Mouse (Mus musculus) G1E-ER4 (cell line): ENCODE measurements around the gene Klhdc2. TPM values are rescaled to one million over a fixed set of nuclear protein-coding genes. Genes with fewer than 3 reads are reported as not detected.

ENCODE experiments used
- GATA1 ChIP-seq: IDR thresholded peaks from one replicate; pipeline ENCODE4 v1.8.0; 2012; ENCODE audit warnings: low read length, inconsistent platforms
- polyA plus RNA-seq: library from polyadenylated mRNA; stranded (reverse); fragments of >175 nt; gene quantifications from 2 replicates; pipeline ENCODE4 v1.2.3, GENCODE M21; 2012

The Klhdc2 gene
- polyA plus RNA-seq, 1 experiment: 38.1 TPM

DNA sequence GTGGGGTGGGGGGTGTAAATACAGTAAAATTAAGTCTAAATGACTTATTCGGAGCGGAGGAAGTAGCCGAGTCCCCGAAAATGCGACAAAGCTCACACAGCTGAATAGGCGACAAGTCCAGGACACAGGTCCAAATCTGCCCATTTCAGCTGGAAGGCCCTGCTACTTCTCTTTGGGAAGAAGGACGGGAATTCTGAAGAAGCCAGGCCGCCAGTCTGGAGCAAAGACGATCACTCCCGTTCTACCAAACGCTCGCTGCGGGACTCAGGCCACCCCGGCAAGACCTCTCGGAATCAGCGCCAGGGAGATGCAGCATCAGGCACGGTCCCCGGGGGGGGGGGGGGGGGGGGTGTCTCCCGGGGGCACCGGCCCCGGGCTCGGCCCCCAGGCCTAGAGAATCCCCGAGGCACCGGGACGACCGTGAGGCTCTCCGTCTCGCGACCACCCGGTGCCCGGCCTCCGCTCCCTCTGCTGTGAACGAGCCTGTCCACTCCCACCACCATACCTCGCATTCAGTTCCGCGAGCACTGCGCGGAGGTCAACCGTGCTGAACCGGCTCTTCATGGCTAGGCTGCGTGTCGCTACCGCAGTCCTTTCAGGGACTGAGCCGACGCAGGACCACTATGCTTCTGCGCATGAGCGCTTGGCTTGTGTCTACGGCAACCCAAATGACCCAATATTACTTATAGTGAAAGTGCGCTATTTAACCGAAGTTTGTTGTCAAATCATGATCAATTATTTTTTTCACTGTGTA lies 60.2 kb downstream of the Klhdc2 start, which contains the start of gene Nemf:
TSS of gene Nemf (minus strand) at position 620 of the 754 bp plus-strand sequence.
- TF ChIP-seq GATA1: no peak

DNA sequence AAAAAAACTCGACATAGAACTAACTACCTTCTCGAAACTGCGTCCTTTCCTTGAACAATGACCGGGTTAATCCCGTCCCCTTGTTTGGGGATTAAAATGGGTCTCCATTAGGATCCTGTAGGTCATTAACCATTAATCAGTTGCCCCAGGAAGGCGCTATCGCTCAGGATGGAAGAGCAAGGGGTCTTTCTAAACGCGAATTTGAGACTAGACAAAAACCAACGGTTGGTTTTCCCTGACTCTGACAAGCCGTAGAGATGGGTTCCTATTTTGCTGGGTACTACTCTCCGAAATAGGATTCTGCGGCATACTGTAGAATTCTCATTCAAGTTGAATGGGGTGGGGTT lies 60.8 kb downstream of the Klhdc2 start:
- TF ChIP-seq GATA1: no peak

Other genes with a start within 250 kb of the Klhdc2 start
- 135 and 2,984 TPM in 2 replicates for gene Rps29, start 137.5 kb upstream of the Klhdc2 start, polyA plus RNA-seq
- 43.0 and 59.9 TPM in 2 replicates for gene Lrr1, start 127.9 kb upstream of the Klhdc2 start, polyA plus RNA-seq
- gene Rpl36al, start 112.6 kb upstream of the Klhdc2 start, polyA plus RNA-seq: 49.0 and 65.9 TPM in 2 replicates
- gene Mgat2, start 112.5 kb upstream of the Klhdc2 start, polyA plus RNA-seq: 42.5 and 49.3 TPM in 2 replicates
- gene Gm49383, start 99.6 kb upstream of the Klhdc2 start, polyA plus RNA-seq: 54.7 and 78.8 TPM in 2 replicates
- 3.2 and 5.5 TPM in 2 replicates for gene Dnaaf2, start 98.3 kb upstream of the Klhdc2 start, polyA plus RNA-seq
- gene Gm49384, start 92.4 kb upstream of the Klhdc2 start, polyA plus RNA-seq: not detected in 2 replicates
- gene Pole2, start 68.5 kb upstream of the Klhdc2 start, polyA plus RNA-seq: 11.1 TPM in 2 replicates
- gene Klhdc1, start 55.5 kb upstream of the Klhdc2 start, polyA plus RNA-seq: 9.0 and 10.8 TPM in 2 replicates
- gene Nemf, start 60.5 kb downstream of the Klhdc2 start, polyA plus RNA-seq: 1.3 and 2.1 TPM in 2 replicates
- 237 and 265 TPM in 2 replicates for gene Arf6, start 75.5 kb downstream of the Klhdc2 start, polyA plus RNA-seq
- gene Gm9887, start 75.8 kb downstream of the Klhdc2 start, polyA plus RNA-seq: 1.5 and 1.7 TPM in 2 replicates